Mouse (Mus musculus) gastrocnemius, postnatal 4 days (tissue): ENCODE data around the gene S100a5. TPM values are rescaled to one million over a fixed set of nuclear protein-coding genes. Genes with fewer than 3 reads are reported as not detected.
A peak's percentile ranks its signal among the peaks of the same experiment; 100 is the strongest.

Experiments
- DNase-seq, 2 experiments: peaks; one replicate each; pipeline ENCODE4 v3.0.0; 2021 to 2022; ENCODE audit warnings: low spot score in 2 of 2, mixed read lengths in 2 of 2
- long read RNA-seq, 2 experiments: library from polyadenylated mRNA; stranded (forward); transcript quantifications; one replicate each; pipeline ENCODE4 v2.0.0; 2021
- total RNA-seq, 2 experiments: library from RNA; stranded (reverse); gene quantifications; 2 replicates each; pipeline ENCODE4 v1.2.3; 2021

Gene S100a5
- not detected for total RNA-seq
- long read RNA-seq, experiment 1 = 0 reads
- long read RNA-seq, experiment 2 = 0 reads

- DNase-seq = no peak
Measured at GRCm38 (mm10) chr3:90608223-90608622, at the start of gene S100a5. Gene S100a5, plus strand, starts transcription at chr3:90608523.

GRCm38 (mm10) chr3:90560008-90560628 lies 48.2 kb upstream of the S100a5 start, which contains the start of gene S100a3:
Gene S100a3, plus strand, starts transcription at chr3:90560578.
- no peak for DNase-seq

- DNase-seq = no peak
Measured at GRCm38 (mm10) chr3:90574691-90575090, 33.6 kb upstream of the S100a5 start.

GRCm38 (mm10) chr3:90575320-90575719 lies 33.0 kb upstream of the S100a5 start:
- no peak for DNase-seq

- no peak for DNase-seq
Measured at GRCm38 (mm10) chr3:90576351-90577001, 31.8 kb upstream of the S100a5 start.

GRCm38 (mm10) chr3:90579433-90579832 lies 28.9 kb upstream of the S100a5 start:
- DNase-seq = no peak

GRCm38 (mm10) chr3:90581141-90581540 lies 27.2 kb upstream of the S100a5 start:
- no peak for DNase-seq

GRCm38 (mm10) chr3:90582156-90582555 lies 26.2 kb upstream of the S100a5 start:
- no peak for DNase-seq

- no peak for DNase-seq
Measured at GRCm38 (mm10) chr3:90582556-90582955, 25.8 kb upstream of the S100a5 start.

- DNase-seq = peak in 1 of 2 experiments; percentile 22
Measured at GRCm38 (mm10) chr3:90583893-90584292, 24.4 kb upstream of the S100a5 start.

GRCm38 (mm10) chr3:90585595-90585994 lies 22.7 kb upstream of the S100a5 start:
- DNase-seq = peak in 1 of 2 experiments; percentile 60

GRCm38 (mm10) chr3:90586016-90586643 lies 22.2 kb upstream of the S100a5 start:
- DNase-seq = no peak

GRCm38 (mm10) chr3:90586906-90587305 lies 21.4 kb upstream of the S100a5 start:
- peak in 1 of 2 experiments; percentile 55 for DNase-seq

GRCm38 (mm10) chr3:90587361-90588101 lies 20.8 kb upstream of the S100a5 start:
- DNase-seq = no peak

- DNase-seq = no peak
Measured at GRCm38 (mm10) chr3:90589390-90589789, 18.9 kb upstream of the S100a5 start.

- no peak for DNase-seq
Measured at GRCm38 (mm10) chr3:90589947-90590346, 18.4 kb upstream of the S100a5 start, which contains the start of gene S100a2. Gene S100a2, plus strand, starts transcription at chr3:90590247.

- DNase-seq = no peak
Measured at GRCm38 (mm10) chr3:90594466-90594865, 13.9 kb upstream of the S100a5 start.

- DNase-seq = no peak
Measured at GRCm38 (mm10) chr3:90595556-90595955, 12.8 kb upstream of the S100a5 start.

- no peak for DNase-seq
Measured at GRCm38 (mm10) chr3:90596810-90597209, 11.5 kb upstream of the S100a5 start.

GRCm38 (mm10) chr3:90597736-90598135 lies 10.6 kb upstream of the S100a5 start:
- no peak for DNase-seq

- no peak for DNase-seq
Measured at GRCm38 (mm10) chr3:90598212-90598611, 10.1 kb upstream of the S100a5 start.
